Mouse (Mus musculus) bone marrow macrophage, adult 2 months (primary cell): ENCODE measurements around the gene Babam2. TPM values are rescaled to one million over a fixed set of nuclear protein-coding genes. Genes with fewer than 3 reads are reported as not detected.
"Not testable (repeated sequence)": the region's sequence is repeated elsewhere in the genome, so short reads cannot be mapped to it uniquely, and the experiment has no call there.

Source experiments
- H3K27ac ChIP-seq: 2 replicates; pipeline ENCODE4 v1.5.1; 2012; ENCODE audit warnings: low read depth, low read length; ENCODE audit not compliant: insufficient read depth
- H3K4me1 ChIP-seq: 2 replicates; pipeline ENCODE4 v1.6.1; 2012; ENCODE audit warnings: low read length; ENCODE audit not compliant: control insufficient read depth, insufficient read depth
- H3K4me3 ChIP-seq: 2 replicates; pipeline ENCODE4 v1.5.1; 2012; ENCODE audit warnings: mild to moderate bottlenecking, low read length, moderate library complexity; ENCODE audit not compliant: insufficient read depth
- CTCF ChIP-seq: IDR thresholded peaks from 2 replicates; pipeline ENCODE4 v1.5.1; 2012; ENCODE audit warnings: low read depth, mild to moderate bottlenecking, low read length, moderate library complexity
- POLR2A ChIP-seq: IDR thresholded peaks from 2 replicates; pipeline ENCODE4 v1.6.1; 2012; ENCODE audit warnings: mild to moderate bottlenecking, low read depth, low read length, borderline replicate concordance
- polyA plus RNA-seq: library from polyadenylated mRNA; stranded (reverse); fragments of >200 nt; gene quantifications from 2 replicates; pipeline ENCODE4 v1.2.4, GENCODE M21; 2012; ENCODE audit not compliant: missing spikeins, insufficient read depth, insufficient read length

The Babam2 gene
- polyA plus RNA-seq, 1 experiment: 69.4 TPM

- peaks cover 8% of the 10 kb centered on the region; the same call in 1 of the 2 replicates for H3K4me1 ChIP-seq
- H3K4me3 ChIP-seq: no peak overlapping the region
- H3K27ac ChIP-seq: no peak overlapping the region
- TF ChIP-seq POLR2A (no peak), CTCF (no peak)
Measured at GRCm38 (mm10) chr5:31796979-31797378, 99.5 kb downstream of the Babam2 start.

DNA sequence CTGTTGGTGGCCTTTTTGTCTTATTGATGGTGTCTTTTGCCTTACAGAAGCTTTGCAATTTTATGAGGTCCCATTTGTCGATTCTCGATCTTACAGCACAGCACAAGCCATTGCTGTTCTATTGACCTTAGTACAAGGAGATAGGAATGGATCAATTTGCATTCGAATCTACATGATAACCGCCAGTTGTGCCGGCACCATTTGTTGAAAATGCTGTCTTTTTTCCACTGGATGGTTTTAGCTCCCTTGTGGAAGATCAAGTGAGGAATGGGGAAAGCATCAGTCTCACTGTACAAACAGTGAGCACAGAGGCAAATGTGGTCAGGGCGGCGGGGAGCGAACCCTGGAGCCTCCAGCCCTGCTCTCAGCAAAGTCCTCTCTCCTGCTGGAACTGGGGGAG lies 106.7 kb downstream of the Babam2 start:
- not testable (repeated sequence) for H3K4me3 ChIP-seq, H3K27ac ChIP-seq, H3K4me1 ChIP-seq

DNA sequence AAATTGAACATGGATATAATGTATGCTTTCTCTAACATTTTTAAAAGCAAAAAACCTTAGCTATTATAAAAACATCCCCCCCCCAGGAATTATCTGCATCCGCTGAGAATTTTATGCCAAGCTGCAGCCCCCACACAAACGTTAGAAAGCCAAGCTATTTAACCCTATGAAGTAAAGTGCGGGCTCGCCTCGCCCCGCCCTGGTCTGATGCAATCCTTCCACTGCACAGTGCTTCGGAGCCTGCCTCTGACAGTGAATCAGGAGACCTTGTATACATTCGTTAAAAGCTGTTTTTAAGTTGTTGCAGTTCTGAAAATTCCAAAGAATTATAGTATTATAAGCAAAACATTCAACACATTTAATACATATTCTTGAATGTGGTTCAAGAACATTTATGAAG lies 107.3 kb downstream of the Babam2 start:
- H3K27ac ChIP-seq: no peak overlapping the region
- no peak overlapping the region for H3K4me3 ChIP-seq
- H3K4me1 ChIP-seq: peaks cover 4% of the 10 kb centered on the region
- TF ChIP-seq CTCF: no peak
- no peak for TF ChIP-seq POLR2A

- Histone ChIP-seq H3K27ac (no peak overlapping the region), H3K4me3 (no peak overlapping the region), H3K4me1 (peaks cover 8% of the 10 kb centered on the region)
- TF ChIP-seq CTCF: no peak
- no peak for TF ChIP-seq POLR2A
Measured at GRCm38 (mm10) chr5:31807312-31807711, 109.8 kb downstream of the Babam2 start.

- H3K4me3 ChIP-seq: no peak overlapping the region
- TF ChIP-seq POLR2A (no peak), CTCF (no peak)
- H3K27ac ChIP-seq: no peak overlapping the region
- H3K4me1 ChIP-seq: peaks cover 8% of the 10 kb centered on the region
Measured at GRCm38 (mm10) chr5:31808271-31808670, 110.8 kb downstream of the Babam2 start.

DNA sequence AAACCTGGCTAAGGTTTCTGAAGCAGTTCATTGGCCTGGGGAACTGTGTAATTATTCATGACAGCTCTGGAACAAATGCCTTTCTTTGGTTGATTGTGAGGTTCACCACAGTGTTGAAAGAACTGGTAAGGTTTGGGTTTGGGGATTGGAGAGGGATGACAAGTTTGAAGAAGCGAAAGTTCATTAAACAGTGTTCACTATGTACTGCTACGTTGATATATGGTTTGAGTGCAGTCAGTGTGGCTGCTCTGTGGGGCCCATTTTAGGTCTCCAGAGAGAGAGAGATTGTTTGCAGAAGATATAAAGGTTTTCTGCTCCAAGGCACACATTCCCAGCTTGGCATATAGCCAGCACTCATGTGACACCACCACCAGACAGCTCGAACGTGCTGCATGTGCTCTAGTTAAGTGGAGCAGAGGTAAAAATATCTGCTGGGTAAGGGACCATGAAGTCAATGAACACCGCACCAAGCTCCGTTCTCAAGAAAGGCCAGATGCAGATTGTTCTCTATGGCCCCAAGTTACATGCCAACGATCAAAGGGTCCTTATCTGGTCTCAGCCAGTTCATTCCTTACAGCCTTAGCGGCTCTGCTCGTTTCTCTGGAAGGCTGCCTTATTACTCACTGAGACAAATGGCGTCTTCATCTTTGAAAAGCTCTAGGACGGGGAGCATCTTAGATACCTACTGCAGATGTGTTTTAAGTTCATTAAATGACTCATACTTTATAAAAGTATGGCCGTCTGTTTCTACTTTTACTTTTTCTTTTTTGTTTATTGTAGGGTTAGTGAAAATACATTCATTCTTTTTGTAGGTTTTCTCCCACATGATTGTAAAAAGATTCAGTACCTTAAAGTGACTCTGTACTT lies 113.5 kb downstream of the Babam2 start:
- Histone ChIP-seq H3K4me3 (no peak overlapping the region), H3K27ac (no peak overlapping the region), H3K4me1 (peaks cover 13% of the 10 kb centered on the region)
- TF ChIP-seq POLR2A (no peak), CTCF (no peak)

DNA sequence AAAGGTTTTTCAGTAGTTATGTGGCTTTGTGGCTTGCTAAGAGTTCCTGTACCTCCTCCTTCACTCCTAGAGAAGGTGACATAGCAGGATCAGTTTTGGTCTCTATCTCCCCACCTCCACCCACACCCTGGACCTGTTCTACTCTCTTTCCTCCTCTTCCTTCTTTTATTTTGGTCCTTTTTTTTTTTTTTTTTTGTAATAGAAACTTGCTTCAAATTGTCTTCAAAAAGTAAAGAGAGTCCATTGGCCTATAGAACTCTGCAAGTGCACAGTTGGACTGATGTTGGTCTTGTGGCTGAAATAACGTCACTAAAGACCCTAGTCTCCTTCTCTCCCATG lies 114.1 kb downstream of the Babam2 start:
- peaks cover 13% of the 10 kb centered on the region for H3K4me1 ChIP-seq
- TF ChIP-seq POLR2A: no peak
- no peak for TF ChIP-seq CTCF
- no peak overlapping the region for H3K27ac ChIP-seq
- no peak overlapping the region for H3K4me3 ChIP-seq

DNA sequence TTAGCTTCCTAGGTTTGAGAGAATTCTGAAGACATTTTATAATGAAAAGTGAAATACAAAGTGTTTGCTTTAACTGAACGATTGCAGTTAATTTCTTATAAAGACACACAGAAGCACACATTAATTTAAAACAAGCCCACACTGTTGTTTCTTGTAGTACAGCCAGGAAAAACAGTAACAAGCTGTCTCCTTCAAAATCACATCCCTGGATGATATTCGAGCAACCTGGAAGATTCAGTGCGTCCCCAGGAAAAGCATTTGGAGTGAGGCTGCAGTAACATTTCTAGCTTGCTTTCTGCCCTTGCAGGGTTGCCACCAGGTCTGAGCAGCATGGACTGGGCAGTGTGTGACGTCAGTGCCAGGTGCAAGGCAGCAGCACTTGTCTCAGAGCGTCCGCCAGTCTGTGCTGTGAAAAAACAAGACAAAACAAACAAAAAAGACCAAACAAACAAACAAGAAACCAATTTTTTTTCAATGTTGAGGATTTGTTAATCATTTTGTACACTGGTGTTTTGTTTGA lies 115.7 kb downstream of the Babam2 start:
- TF ChIP-seq POLR2A (no peak), CTCF (no peak)
- Histone ChIP-seq H3K4me3 (no peak overlapping the region), H3K4me1 (peaks cover 16% of the 10 kb centered on the region), H3K27ac (no peak overlapping the region)

- Histone ChIP-seq H3K27ac (no peak overlapping the region), H3K4me1 (peaks cover 14% of the 10 kb centered on the region; the same call in 1 of the 2 replicates), H3K4me3 (no peak overlapping the region)
- TF ChIP-seq POLR2A: no peak
- no peak for TF ChIP-seq CTCF
Measured at GRCm38 (mm10) chr5:31814068-31814467, 116.6 kb downstream of the Babam2 start.

GRCm38 (mm10) chr5:31815129-31815528 lies 117.6 kb downstream of the Babam2 start:
- H3K4me1 ChIP-seq: peaks cover 14% of the 10 kb centered on the region; the same call in 1 of the 2 replicates
- TF ChIP-seq POLR2A: no peak
- no peak for TF ChIP-seq CTCF
- no peak overlapping the region for H3K27ac ChIP-seq
- H3K4me3 ChIP-seq: no peak overlapping the region
